Mouse (Mus musculus): ENCODE data around the gene Atcay.

DNA sequence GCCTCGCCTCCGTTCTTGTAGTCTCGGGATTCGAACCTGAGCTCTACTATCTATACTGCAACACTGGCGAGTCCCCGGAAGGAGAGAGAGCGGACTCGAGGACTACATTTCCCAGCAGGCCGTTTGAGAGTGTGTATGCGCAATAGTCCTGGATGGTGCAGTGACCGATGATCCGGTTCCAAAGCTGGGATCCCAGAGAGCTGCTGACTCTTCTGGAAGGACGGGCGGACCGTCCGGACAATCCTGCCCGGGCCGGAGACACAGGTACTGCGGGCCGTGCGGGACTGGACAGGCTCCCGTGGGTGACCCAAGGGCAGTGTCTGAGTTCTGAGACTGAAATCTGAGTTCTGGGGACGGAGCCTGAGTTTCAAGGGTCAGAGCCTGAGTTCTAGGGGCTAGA lies 37.4 kb upstream of the Atcay start:
- TF ChIP-seq CHD2 (IDR thresholded peaks at IDR 0.05; ENCODE audit: low read depth, low read length) (no peak), ZNF384 (IDR thresholded peaks at IDR 0.05; ENCODE audit: low read depth, low read length) (no peak)

Measured in ES-E14 (cell line).